Mouse (Mus musculus): Measurements from ENCODE around the gene Gm13277.

DNA sequence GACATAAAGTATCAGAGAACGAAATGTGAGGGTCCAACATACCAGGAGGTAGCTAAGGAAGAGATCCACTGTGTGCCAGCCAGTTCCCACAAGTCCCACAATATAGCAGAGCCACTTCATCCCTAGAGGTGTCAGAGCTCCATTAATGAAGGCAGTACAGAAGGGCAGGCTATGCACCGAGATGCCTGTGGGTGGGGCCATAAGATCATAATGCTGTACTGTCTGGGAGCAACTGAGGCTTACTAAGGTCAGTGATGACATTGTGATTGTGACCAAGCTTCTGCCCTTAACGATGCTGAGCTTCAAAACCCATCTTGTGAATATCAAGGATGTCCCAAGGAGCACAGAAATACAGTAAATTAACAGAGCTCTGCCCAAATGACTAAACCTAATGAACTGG, 44.2 kb upstream of the Gm13277 start:
- TF ChIP-seq CTCF (IDR thresholded peaks at IDR 0.05; ENCODE audit: low read depth): no peak
- TF ChIP-seq EP300 (IDR thresholded peaks at IDR 0.05; ENCODE audit: low read depth): no peak

All from liver, embryonic 14.5 days (tissue).